Comparison of ENCODE assay signal across 8 mouse cellular contexts in the genomic region with DNA sequence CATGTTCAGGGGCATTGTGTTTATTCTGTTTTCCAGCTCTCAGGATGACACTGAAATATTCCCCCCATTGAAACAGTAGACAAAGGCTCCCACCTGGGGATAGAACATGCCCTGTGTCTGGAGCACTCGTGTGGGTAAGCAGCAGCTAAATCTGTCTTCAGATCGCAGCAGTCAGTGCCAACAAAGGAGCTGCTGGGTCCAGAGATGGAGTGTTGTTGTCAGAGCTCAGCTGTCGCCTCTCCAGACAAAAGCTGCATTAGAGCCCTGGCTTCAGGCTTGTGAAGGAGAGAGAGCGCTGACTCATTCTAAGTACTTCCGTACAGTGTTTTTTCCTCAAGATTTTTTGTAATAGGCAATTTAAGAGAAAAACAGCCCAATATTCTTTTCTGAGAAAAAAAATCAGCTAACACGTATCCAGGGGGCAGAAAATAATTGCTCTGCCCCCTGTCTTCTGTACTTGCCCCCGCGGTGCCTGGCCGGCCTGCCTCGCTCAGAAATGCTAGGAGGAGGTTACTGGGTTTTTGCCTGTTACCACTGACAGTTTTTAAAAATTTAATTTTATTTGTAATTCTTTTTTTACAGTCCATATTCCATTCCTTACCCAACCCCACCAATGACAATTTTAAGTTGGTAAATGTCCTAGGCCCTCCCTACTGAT. TPM values are rescaled to one million over a fixed set of nuclear protein-coding genes. Genes with fewer than 3 reads are reported as not detected.
DNase-seq lines count a peak whose midpoint lies in the region; ATAC-seq lines count a peak whose summit lies in the region.
"Had no signal": no experiment of that assay in that cellular context is flagged by ENCODE, and none has a peak within 500 bp of the region (broad histone marks: within the 10 kb centered on the region; RNA-seq: fewer than 3 reads in every experiment).

No protein-coding gene starts in this region.

- no peak overlapping the region for H3K9ac ChIP-seq in hindbrain, embryonic 13.5 days
- H3K9ac ChIP-seq in intestine, embryonic 16.5 days (ENCODE audit: low read depth, low read length) = no peak overlapping the region

- no peak overlapping the region for H3K4me3 ChIP-seq in hindbrain, embryonic 13.5 days
- H3K4me3 ChIP-seq in intestine, embryonic 16.5 days (ENCODE audit: low read length) = no peak overlapping the region

- no peak overlapping the region for H3K4me2 ChIP-seq in hindbrain, embryonic 13.5 days
- no peak overlapping the region for H3K4me2 ChIP-seq in intestine, embryonic 16.5 days (ENCODE audit: low read depth, low read length)

- 44% methylated on average over 10 of the region's 10 CpGs for WGBS in hindbrain, embryonic 13.5 days
- 80% methylated on average over 10 of the region's 10 CpGs for WGBS in intestine, embryonic 16.5 days

- peak; percentile 92 for DNase-seq in brain, adult 2 months (ENCODE audit: low read depth, low spot score)
- peak; percentile 35 to 45 for DNase-seq in cerebellum, postnatal 25 days
- DNase-seq in urinary bladder, postnatal 36 days (ENCODE audit: low spot score in 2 of 2) = no peak

- no peaks in the 10 kb centered on the region for H3K36me3 ChIP-seq in hindbrain, embryonic 13.5 days
- no peaks in the 10 kb centered on the region; the same call in 1 of the 2 replicates for H3K36me3 ChIP-seq in intestine, embryonic 16.5 days (ENCODE audit: control insufficient read depth, insufficient read depth, low read length)

- no peaks in the 10 kb centered on the region for H3K9me3 ChIP-seq in hindbrain, embryonic 13.5 days
- H3K9me3 ChIP-seq in intestine, embryonic 16.5 days (ENCODE audit: control insufficient read depth, low read length) = no peaks in the 10 kb centered on the region

- H3K4me1 ChIP-seq in hindbrain, embryonic 13.5 days (replicated peaks) = peaks cover 25% of the 10 kb centered on the region
- no peaks in the 10 kb centered on the region for H3K4me1 ChIP-seq in intestine, embryonic 16.5 days (ENCODE audit: control insufficient read depth, insufficient read depth, low read length)

- peak; percentile 87 for ATAC-seq in hindbrain, embryonic 13.5 days (ENCODE audit: low FRiP score)
- 0 out of 2 replicates have a peak, but pooled peaks have one; percentile 21 for ATAC-seq in megakaryocyte progenitor cell, adult 5-6 weeks (replicated peaks; ENCODE audit: poor library complexity)
- ATAC-seq in intestine, embryonic 16.5 days = no peak
- ATAC-seq in activated CD4-positive, CD25-positive, alpha-beta regulatory T cell, adult 4 months = no peak

- no peaks in the 10 kb centered on the region for H3K27me3 ChIP-seq in hindbrain, embryonic 13.5 days
- H3K27me3 ChIP-seq in intestine, embryonic 16.5 days (replicated peaks; ENCODE audit: control insufficient read depth, insufficient read depth, low read length) = no peaks in the 10 kb centered on the region

- H3K27ac ChIP-seq in hindbrain, embryonic 13.5 days = peak overlapping the region; percentile 65
- H3K27ac ChIP-seq in intestine, embryonic 16.5 days (ENCODE audit: low read length) = no peak overlapping the region

RNA-seq across cellular contexts. Expression of a gene that starts 21.6 kb away (rescaled TPM):
- not detected in 2 replicates for polyA plus RNA-seq in hindbrain, embryonic 13.5 days (2015; fragmentation: Nextera tagmentation; extraction: Ambion mirVana)
- total RNA-seq in megakaryocyte progenitor cell, adult 5-6 weeks (2015) = not detected in 2 replicates
- not detected in 2 replicates for total RNA-seq in megakaryocyte progenitor cell, adult 5-6 weeks (2017)
- not detected in 2 replicates for polyA plus RNA-seq in intestine, embryonic 16.5 days (2015; fragmentation: Nextera tagmentation; extraction: Ambion mirVana)
- polyA plus RNA-seq in activated CD4-positive, CD25-positive, alpha-beta regulatory T cell, adult 4 months (2017; shearing (Covaris generic)) = not detected
- total RNA-seq: neutrophil, adult 5-6 weeks had no signal

Comparison
In these comparisons a context has a peak if more than half of its experiments do, and no peak if none do; other contexts are left out.
1. DNase-seq: peak in brain, adult 2 months (single experiment) and cerebellum, postnatal 25 days (2 of 2); none in urinary bladder, postnatal 36 days (0 of 2).
2. ATAC-seq: peak in hindbrain, embryonic 13.5 days (single experiment) and megakaryocyte progenitor cell, adult 5-6 weeks (single experiment); none in intestine, embryonic 16.5 days (single experiment) and activated CD4-positive, CD25-positive, alpha-beta regulatory T cell, adult 4 months (single experiment).